Mouse (Mus musculus) kidney, adult 2 months (tissue): Measurements from ENCODE around the gene Slco2a1.

Experiments
- CTCF ChIP-seq: fragments of 200-500 bp; conservative IDR thresholded peaks from 2 replicates; pipeline ENCODE4 v1.5.1; 2011; ENCODE audit warnings: low read depth, mild to moderate bottlenecking, control low read depth, low read length, moderate library complexity, mixed read lengths; ENCODE audit not compliant: insufficient read depth, insufficient read length
- POLR2A ChIP-seq: fragments of 200-500 bp; IDR thresholded peaks from one replicate; pipeline ENCODE4 v1.6.1; 2011; ENCODE audit warnings: low read depth, low read length, control low read depth

DNA sequence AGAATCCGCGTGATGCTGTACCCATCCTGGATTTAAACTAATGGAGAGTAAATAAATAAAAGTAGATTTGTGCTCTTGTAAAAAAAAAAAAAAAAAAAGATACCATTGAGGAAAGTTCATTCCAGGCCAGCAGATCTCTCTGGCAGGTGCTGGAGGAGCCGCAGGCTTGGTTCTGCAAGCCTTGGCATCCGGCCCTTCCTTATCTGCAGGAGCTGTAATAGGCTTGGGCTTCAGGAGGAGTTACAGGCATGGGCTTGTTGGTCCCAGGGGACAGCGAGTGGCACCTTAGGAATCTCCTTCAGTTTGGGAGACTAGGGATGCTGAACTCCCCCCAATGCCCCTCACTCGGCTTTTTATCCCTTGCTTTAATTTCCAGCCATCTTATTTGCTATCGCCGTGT is 80.3 kb downstream of the Slco2a1 start:
- no peak for TF ChIP-seq CTCF
- TF ChIP-seq POLR2A: no peak
